Mouse (Mus musculus) mature B cell (primary cell): ENCODE measurements at regions not wholly inside any gene's neighbourhood (a gene's known extent, or its start where the extent isn't known, plus 50 kb on each side); places are given as distances from the start of the nearest gene placed in this dataset.

ENCODE experiments used
- in situ Hi-C: fragments of 300-500 bp; cut with MboI; formaldehyde crosslinking; loops from 2 replicates; pipeline ENCODE4 v1.14.3; 2019

DNA sequence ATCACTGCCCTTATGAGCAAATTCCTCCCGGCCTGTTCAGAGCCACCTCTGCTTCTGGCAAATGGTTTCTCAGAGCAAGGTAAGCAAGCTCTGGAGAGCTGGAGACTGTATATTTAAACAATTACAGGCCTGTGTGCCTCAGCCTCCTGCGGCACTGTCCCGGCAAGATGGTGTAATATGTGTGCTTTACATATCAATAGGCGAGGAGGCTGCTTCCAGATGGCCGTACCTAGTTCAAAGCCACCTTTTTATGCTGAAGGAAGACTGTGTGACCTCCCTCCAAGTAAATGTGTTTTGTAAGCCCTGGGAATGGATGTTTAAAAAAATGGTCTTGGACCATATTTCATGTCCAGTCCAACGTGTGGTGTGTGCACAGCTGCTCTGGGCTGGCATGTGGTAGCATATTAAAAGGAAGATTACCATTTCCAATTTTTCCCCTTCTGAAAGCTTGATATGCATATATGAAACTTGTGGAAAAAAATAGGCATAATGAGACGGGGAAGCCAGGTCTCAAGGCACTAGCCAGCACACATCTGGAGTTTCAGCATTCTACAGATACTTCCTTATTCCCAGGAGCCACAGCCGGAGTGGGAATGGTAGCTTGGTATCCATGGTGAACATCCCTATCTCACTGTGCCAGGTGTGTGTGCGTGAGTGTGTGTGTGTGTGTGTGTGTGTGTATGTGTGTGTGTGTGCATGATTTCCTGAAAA, 717.6 kb upstream of the Car8 start:
- in situ Hi-C loops = no loop called here

DNA sequence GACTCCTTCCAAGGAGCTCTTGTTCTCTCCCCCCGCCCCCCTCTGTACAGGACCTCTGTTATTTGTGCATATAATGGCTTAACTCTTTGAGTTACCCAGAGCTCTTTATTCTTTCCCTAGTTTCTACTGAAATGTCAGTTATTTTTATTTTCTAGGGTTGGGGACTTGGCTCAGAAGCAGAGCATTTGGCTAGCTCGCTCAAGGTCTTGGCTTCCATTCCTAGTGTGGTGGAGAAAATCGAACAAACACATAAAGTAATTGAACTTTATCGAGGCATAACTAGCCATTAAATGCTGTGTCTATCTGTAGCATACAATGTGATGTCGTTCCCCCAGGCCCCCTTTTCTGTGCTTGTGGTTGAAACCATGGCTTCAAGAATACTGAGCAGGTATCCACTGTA, 716.5 kb upstream of the Car8 start:
- in situ Hi-C loops = no loop called here

DNA sequence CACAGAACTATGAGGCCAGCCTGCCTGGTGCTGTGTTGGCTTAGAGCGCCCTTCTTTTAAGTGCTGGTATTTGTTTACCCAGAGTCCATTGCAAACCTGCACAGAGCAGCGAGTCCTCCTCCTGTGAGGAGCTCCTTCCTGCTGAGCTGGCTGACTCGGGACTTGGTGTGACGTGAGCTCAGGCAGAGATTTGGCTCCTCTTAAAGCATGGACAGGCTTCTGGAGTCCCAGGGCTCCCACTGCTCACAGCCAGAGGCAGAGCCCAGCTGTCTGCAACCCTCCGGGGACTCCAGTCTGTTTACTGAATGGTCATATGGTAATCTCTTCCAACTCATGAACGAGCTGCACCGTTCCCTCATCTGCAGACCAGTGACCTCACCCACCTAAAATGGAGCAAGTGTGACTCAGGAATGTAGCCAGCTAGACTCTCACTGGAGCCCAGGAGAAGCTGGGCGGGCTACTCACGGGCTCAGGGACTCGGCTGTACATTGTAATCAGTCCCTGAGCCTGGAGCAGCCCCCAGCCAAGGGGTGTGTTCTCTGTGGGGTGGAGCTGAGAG, 715.6 kb upstream of the Car8 start:
- in situ Hi-C loops = no loop called here

DNA sequence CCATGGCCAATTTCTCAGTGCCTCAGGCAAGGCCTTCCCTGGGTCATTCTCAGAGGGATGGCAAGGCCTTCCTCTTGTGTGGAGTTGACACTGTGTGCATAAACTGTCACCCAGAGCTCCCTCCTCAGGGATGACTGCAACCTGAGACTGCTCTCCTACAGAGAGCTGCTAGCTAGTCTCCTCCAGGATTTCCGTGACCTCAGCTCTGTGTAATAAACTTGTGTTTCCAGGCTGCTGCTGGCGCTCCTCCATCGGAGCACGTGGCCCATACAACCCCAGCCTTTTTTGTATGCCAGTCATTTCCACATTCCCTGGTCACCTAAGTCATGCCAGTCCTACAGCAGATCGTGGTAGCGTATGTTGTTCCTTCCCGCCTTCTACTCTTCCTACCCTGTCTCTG, 714.3 kb upstream of the Car8 start:
- in situ Hi-C loops = no loop called here

DNA sequence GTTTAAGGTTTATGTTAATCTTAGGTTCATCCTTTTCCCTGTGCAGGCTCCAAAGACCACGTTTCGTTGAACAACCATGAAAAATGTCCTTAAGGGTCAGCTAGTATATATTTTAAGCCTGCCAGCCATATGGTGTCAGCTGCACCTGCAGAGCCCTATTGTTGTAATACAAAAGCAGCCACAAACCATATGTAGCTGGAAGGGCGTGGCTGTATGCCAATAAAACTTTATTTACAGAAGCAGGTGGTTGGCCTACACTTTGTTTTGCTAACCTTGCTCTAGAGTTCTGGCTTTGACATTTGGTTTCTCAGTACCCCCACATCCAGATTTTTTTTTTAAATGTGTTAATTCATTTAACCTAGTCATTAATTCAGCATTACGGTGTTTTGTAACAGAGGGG, 711.1 kb upstream of the Car8 start:
- in situ Hi-C loops = no loop called here

DNA sequence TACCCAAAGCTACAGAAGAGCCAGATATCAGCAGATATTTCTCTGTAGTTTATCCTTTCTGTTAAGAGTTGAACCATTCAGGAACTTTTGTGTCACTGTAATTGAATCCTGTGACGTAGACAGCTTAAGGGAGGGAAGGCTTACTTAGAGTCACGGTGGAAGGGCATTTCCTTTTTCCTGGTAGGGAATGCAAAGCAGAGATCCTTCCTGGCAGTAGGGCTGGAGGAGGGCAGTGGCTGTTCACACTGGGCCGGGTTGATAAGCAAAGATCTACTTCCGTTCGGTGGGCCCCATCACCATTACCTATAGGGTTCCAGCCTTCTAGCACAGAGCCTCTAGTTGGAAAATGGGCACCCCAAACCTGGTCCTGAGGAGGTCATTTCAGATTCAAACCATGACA, 710.7 kb upstream of the Car8 start:
- in situ Hi-C loops = no loop called here

DNA sequence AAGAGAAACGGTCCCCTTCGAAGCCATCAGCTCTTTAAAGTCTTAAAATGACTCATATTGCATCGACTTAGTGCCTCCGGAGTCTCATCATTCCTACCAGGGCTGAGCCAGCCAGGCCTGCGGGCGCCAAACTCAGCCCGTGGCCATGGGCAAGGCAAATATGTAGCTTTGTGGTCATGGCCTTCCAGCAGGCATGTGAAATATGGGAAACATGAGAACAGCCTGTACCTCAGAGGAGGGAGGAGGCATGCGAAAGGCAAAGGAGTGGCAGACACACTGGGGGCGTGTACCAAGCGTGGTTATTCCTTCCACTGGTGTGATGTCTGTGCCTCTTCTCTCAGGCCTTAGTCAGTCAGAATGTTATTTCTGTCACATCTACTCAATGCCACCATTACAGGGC, 706.3 kb upstream of the Car8 start:
- in situ Hi-C loops = no loop called here

DNA sequence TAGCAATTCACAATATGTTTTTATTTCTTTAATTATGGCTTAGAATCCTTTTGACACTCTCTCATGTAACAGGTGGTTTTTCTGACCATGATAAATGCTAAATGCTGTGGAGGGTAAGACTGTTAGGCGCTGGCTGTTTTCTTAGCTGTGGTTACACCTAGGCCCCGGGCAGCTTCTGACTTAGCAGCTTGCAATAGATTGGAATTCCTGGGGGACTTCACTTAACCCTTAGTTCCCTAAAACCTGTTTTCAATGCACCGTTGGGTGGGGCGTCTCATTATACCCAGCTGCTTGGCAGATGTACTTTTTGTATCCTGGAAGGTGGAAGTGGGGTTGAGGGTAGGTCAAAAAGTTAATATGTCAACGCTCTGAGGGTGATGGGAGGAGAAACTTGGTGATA, 704.2 kb upstream of the Car8 start:
- in situ Hi-C loops = no loop called here

DNA sequence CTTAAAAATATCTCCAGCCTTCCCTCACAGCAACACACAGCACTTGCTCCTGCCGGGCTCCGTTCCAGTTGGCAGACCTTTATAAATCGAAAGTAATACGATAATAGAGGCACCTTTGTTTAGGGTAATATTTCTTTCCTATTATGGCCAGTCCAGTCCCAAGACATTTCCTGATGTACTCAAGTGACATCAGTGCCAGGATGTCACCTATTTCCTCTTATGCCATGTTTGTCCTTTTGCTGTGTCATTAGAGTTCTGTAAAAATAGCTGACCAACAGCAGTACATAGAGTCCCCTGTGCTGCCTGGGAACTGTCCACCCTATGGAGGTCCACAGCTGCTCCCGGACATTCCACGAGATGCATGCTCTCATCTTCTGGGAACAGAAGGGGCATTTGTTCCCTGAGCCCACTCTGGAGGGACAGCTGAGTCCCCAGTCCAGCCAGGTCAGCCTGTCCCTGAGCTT, 700.1 kb upstream of the Car8 start:
- in situ Hi-C loops = no loop called here

DNA sequence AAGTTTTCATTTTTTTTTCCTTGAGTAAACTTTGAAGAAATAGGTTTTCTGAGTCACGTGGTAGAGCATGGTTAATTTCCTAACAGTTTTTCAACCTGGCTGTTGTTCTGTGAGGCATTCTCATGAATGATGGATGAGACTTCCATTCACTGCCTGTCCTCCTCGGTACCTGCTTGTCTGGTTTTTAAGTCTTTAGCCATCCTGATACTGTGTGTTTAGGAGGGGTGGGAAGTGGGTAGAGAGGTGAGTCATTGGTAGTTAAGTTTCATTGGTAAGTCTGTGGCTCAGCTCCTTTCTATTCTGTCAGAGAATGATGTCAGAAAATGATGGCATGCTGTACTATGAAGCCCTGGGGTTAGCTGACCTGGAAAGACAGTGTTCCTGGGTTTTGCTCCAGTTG, 697.1 kb upstream of the Car8 start:
- in situ Hi-C loops = no loop called here

DNA sequence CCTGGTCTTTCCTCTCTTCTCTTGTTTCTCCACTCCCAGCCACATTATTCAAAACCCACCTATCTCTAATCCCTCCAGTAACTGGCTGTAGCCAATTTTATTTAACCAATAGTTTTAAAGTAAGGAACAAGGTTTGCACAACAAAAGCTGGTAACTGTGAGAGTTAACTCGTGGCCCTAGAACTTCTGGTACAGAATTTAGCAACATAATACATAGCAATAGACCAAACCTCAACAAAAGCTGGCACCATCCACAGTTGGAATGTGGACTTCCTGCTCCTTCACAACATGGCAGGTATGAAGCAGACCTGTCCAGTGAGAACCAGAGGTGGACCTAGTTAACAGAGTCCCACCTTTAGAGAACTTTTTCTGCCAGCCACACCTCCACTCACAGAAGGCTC, 695.7 kb upstream of the Car8 start:
- in situ Hi-C loops = no loop called here

DNA sequence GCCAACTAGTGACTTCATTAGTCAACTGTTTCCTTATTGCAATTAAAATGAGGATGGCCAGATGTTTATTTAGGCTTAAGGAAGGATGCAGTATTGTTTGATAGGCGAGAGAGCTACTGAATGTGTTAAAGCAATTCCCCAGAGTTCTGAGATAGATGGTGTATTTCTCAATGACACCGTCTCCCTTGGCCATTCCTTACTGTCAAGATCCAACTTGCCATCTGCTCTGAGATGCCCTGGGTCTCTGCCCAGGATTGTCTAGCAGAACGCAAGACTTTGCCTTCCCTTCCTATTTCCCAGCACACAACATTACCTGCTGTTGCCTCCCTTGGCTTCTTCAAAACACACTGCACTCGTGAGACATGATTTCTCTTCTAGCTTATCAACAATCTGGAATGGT, 690.5 kb upstream of the Car8 start:
- in situ Hi-C loops = no loop called here

DNA sequence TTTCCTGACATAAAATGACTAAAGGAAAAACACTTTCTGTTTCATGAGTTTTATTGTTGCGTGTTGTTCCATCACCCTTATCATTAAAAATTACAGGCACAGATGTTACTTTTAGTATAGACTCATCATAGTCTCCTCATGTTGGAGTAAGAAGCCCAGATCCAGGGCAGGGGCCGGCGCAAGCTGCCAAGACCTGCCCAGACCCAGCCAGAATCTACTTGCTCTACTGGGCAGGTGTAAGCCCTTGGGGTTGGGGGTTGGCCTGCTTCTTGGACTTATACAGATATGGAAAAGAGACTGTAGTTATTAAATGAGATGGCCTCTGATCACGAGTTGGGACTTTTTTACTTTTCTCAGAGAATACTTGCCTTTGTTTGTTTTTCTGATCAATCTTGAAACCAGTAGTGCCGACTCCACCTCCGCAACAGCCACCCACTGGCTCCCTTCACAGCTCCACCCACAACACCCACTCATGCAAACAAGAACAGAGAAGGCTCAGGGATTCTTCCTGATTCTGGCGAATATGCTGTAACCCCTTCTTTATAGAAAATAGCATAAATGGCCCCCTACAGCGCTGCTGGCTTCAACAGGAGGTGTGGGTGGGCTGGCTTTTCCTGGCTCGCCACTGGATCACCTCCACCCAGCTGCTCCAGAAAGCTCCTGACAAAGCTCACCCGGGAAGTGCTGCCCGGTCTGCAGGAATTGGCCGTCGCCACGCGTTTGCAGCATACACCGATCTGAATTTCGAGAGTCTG, 689.9 kb upstream of the Car8 start:
- in situ Hi-C loops = no loop called here

DNA sequence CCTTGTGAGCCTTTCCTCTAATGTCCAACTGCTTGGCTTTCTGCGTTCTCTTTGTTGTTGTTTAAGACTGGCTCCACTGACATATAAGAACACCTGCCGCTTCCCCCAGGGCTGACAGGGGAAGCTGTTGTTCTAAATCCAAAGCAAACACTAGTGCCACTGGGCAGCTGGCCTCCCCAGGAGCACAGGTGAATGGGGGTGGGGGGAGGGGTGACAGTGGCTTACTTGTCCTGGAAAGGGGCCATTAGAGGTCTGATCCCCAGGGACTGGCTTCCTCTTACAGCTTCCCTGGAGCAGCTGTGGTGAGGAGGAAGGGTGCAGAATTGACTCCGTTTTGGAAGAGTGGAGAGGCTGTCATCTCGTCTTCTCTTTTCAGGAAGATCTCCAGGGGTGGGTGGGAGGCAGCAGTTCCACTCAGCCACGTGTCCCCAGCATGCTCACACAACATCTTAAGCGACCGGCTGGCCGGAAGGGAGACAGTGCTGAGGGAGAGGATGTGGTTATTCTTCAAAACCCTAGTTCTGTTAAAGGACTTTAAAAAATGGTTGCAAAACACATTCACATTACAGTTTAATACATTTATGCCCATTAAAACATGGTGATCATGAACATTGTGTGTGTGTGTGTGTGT, 688.5 kb upstream of the Car8 start:
- in situ Hi-C loops = no loop called here

DNA sequence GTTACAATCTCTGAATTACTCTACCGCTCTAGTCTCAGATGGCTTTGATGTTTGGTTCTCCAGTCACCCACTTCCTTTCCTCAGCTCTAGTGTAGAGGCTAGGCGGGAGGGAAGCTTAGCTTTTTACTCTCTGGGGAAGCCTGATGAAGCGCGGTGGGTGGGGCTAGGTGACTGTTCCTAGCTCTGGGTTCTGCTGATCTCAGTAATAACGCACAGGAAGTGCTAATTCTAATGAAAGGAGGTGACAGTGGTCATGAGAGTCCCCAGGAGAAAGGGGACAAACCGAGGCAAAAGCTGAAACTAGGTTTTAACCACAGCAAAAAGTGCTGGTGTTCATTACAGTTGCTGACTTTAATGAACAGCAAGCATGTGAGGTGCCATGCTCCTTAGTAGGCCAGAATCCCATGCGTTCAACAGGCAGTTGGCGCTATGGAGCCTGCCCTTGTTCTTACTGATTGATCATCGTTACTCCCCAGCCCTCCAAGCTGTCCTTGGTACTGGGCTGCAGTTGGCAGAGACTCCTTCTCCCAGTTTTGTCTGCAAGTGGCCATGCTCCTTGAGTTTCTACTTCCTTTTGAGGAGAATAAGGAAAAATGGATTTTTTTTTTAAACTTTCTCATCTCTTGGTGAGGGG, 687.9 kb upstream of the Car8 start:
- in situ Hi-C loops = no loop called here

DNA sequence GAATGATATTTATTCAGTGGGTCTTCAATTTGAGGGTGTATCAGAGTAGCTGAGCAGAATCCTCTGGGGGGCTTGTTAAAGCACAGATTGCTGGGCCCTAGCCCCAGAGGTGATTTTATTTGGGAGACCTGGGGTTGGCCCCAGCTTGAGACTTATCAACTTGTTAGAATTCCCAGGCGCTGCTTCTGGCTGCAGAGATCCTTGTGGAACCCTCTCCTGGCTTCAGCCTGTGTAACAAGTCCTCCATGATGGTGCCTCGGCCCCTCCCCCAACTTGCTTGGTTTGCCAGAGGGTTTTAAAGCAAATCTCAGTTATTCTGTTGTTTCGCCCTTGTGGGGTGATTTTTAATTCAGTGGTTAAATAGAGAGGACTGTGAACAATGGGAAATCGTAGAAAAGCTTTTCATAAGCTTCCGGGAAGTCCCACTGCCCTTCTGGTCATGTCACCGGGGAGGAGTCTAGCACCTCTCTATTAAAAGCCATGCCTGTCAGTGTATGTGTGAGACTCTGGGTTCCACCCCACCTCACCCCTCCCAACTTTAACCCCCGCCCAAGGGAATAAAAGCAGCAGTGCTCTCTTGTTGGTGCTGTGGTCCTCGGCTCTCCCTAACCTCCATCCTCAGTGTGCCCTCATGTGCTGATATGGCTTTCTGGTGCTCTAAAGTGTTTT, 684.0 kb upstream of the Car8 start:
- in situ Hi-C loops = no loop called here

DNA sequence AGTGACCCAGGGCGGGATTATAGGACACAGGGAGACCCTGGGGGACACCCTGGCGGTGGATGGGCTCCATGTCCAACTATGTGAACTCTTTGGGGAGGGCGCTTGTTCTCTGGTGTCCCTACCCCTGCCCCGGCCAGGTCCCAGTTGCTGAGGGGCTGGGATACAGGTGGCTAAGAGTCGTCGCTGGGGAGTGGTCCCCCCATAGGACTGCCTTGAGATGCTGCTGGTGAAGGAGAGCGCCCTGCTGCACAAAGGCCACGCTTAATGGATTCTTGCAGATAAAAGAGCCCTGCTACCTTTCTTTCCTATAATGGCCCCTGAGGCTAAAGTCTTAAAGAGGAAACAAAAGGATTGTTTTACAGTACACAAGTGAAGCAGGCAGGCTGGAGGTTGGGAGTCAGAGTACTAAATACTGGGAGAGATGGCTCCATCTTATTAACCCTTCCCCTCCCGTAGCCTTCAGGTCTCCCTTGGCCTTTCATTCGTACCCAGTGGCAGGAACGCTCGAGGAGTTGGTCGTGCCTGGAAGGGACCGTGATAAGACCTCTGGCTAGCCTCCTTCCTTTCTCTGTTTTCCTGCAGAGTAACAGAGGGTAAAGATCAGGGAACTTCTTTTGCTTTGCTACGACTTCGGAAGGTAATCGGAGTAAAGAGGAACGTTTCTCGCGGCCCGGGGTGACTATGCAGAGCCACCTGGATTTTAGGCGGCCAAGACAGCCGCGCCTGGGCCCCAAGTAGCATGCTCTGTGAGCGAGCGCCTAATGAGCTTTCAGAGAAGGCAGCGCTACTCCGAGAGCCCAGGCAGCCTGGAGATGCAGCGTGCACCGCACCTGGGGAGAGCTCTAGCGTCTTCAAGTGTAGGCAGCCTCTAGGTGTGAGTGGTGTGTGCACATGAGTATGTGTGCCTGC, 682.9 kb upstream of the Car8 start:
- in situ Hi-C loops = no loop called here

DNA sequence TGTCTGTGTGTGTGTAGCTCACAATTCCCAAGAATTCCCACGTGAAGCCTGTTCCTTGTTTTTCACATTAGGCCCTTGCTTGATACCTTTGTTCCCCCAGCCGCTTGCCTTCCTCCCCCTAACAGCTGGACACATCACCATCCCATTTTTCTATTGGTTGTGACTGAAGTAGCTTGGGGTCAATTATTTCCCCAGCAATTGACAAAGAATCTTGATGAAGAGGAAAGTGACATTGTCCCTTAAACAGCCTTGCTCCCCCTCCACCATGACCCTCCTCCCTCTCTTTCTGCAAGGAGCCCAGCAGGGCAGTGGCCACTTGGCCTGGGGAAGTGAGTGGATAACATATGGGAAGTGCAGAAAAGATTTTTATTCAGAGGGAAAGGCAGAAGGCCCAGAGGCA, 681.5 kb upstream of the Car8 start:
- in situ Hi-C loops = no loop called here

DNA sequence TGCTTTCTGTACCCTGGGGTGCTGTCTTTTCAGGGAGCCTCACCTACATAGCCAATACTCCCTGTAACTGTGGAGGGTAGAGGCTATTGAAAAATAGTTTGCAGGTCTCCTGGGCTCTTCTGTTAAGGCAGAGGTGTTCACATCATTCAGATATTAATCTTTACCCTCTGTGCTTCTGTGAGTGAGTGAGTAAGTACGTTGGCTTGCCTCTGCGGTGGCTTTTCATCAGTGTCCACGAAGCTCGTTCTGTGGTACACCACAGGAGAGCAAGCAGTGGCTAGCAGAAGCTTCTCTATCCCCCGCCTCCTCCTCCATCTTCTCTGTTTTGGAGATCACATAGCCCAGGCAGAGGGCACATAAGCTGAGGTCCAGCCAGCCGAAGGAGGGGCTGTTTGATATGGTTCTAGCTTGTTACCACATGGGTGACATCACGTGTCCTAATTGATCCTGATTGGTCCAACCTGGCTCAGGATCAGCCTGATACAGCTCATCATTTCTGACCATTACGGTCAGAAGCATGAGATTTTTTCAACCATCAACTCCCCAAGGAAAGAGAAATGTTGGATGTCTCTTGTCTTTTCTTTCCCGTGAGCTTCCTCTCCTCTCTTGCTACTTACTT, 680.6 kb upstream of the Car8 start:
- in situ Hi-C loops = no loop called here
